Mouse (Mus musculus): ENCODE results near the gene Atp5mpl. TPM values are rescaled to one million over a fixed set of nuclear protein-coding genes. Genes with fewer than 3 reads are reported as not detected.

Atp5mpl gene
- polyA plus RNA-seq (2014; fragmentation: Illumina TruSeq; extraction: RNeasy Lipid Tissue Mini Kit (QIAGEN cat#74804); ENCODE audit: low read depth, low replicate concordance), result 1,851 TPM

GRCm38 (mm10) chr12:111966683-111967173 is at the start of gene Atp5mpl:
Gene Atp5mpl (minus strand): TSS chr12:111966977.

GRCm38 (mm10) chr12:111980887-111981367 is 14.2 kb upstream of the Atp5mpl start, which contains the start of gene Rd3l:
Gene Rd3l (minus strand): TSS chr12:111981317.

GRCm38 (mm10) chr12:111971231-111971686 is 4.5 kb upstream of the Atp5mpl start, which contains the start of gene Tdrd9:
Gene Tdrd9 (plus strand): TSS chr12:111971559.

Other genes starting within 250 kb of the Atp5mpl start
- 112 TPM for gene Klc1, start 208.1 kb downstream of the Atp5mpl start, polyA plus RNA-seq (2014; fragmentation: Illumina TruSeq; extraction: RNeasy Lipid Tissue Mini Kit (QIAGEN cat#74804); ENCODE audit: low read depth, low replicate concordance)
- gene Xrcc3, start 153.1 kb downstream of the Atp5mpl start, polyA plus RNA-seq (2014; fragmentation: Illumina TruSeq; extraction: RNeasy Lipid Tissue Mini Kit (QIAGEN cat#74804); ENCODE audit: low read depth, low replicate concordance), result 0.94 TPM
- 67.7 TPM for gene Zfyve21, start 152.8 kb downstream of the Atp5mpl start, polyA plus RNA-seq (2014; fragmentation: Illumina TruSeq; extraction: RNeasy Lipid Tissue Mini Kit (QIAGEN cat#74804); ENCODE audit: low read depth, low replicate concordance)
- gene Ppp1r13b, start 58.9 kb downstream of the Atp5mpl start, polyA plus RNA-seq (2014; fragmentation: Illumina TruSeq; extraction: RNeasy Lipid Tissue Mini Kit (QIAGEN cat#74804); ENCODE audit: low read depth, low replicate concordance), result 16.1 TPM
- 0.47 TPM for gene Tdrd9, start 4.6 kb upstream of the Atp5mpl start, polyA plus RNA-seq (2014; fragmentation: Illumina TruSeq; extraction: RNeasy Lipid Tissue Mini Kit (QIAGEN cat#74804); ENCODE audit: low read depth, low replicate concordance)
- gene Rd3l, start 14.3 kb upstream of the Atp5mpl start, polyA plus RNA-seq (2014; fragmentation: Illumina TruSeq; extraction: RNeasy Lipid Tissue Mini Kit (QIAGEN cat#74804); ENCODE audit: low read depth, low replicate concordance), result not detected
- 2.2 TPM for gene Aspg, start 139.7 kb upstream of the Atp5mpl start, polyA plus RNA-seq (2014; fragmentation: Illumina TruSeq; extraction: RNeasy Lipid Tissue Mini Kit (QIAGEN cat#74804); ENCODE audit: low read depth, low replicate concordance)
- 6.2 TPM for gene Kif26a, start 179.2 kb upstream of the Atp5mpl start, polyA plus RNA-seq (2014; fragmentation: Illumina TruSeq; extraction: RNeasy Lipid Tissue Mini Kit (QIAGEN cat#74804); ENCODE audit: low read depth, low replicate concordance)